Mouse (Mus musculus): ENCODE measurements at regions not wholly inside any gene's neighbourhood (a gene's known extent, or its start where the extent isn't known, plus 50 kb on each side); places are given as distances from the start of the nearest gene placed in this dataset.
"Not testable (repeated sequence)": the region's sequence is repeated elsewhere in the genome, so short reads cannot be mapped to it uniquely, and the experiment has no call there.

DNA sequence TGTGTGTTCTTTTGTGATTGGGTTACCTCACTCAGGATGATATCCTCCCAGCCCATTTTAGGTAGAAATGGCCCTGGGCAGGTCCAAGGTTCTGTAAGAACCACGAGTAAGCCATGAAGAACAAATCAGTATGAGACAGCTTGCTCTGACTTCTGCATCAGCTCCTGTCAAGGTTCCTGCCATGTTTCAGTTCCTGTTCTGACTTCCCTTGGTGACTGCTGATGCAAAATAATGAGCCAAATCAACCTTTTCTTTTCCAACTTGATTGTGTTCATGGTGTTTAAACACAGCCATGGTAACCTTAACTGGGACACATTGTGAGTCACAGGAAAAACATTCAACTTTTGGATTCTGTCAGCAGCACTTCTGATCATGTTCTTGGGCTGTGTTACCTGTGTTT lies 667.4 kb upstream of the Igfbp7 start:
- Histone ChIP-seq H3K4me1 (ENCODE audit: control insufficient read depth, insufficient read depth, low read length) (no peaks in the 10 kb centered on the region), H3K4me3 (replicated peaks; ENCODE audit: control insufficient read depth, low read depth, low read length) (no peak overlapping the region), H3K27ac (ENCODE audit: control insufficient read depth, insufficient read depth, low read depth, low read length, poor library complexity) (no peak overlapping the region)
- 23% methylated on average over 1 of the region's 1 CpGs for WGBS
- no peak for TF ChIP-seq CTCF (IDR thresholded peaks at IDR 0.05; ENCODE audit: control insufficient read depth, insufficient read depth, low read length)
- no peak for TF ChIP-seq POLR2A (IDR thresholded peaks at IDR 0.05; ENCODE audit: borderline replicate concordance, control insufficient read depth, low read depth, low read length)

DNA sequence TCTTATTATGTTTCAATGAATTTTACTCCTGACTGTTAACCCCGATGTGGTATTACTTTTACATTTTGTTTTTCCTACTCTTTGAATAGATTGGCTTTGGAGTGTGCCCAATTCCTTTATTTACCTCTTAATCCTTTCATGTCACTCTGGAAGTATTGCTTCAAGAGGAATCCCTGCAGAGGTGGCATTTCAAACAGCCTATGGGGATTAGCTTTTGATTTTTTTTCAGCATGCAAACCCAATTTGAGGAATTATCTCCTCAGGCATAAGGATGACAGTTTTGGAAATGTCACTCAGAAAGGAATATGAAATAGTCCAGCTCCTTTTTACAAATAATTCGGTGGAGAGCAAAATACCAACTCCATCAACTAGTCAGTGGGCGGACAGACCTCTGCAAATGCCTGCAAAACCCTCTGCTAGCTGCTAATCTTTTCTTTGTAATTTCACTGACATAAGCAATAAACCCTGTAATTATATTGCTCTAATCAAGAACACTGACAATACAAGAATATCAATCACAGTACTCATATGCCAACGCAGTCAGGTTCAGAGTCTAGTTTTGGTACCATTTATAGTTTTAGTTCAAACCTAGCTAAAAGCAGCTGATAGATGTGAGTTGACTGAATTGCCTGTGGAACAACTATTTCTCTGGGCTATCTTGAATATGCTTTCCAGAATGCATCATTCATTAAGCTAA lies 624.9 kb upstream of the Igfbp7 start:
- H3K27ac ChIP-seq (ENCODE audit: control insufficient read depth, insufficient read depth, low read depth, low read length, poor library complexity) = no peak overlapping the region
- H3K4me3 ChIP-seq (replicated peaks; ENCODE audit: control insufficient read depth, low read depth, low read length) = no peak overlapping the region
- no peaks in the 10 kb centered on the region for H3K4me1 ChIP-seq (ENCODE audit: control insufficient read depth, insufficient read depth, low read length)
- WGBS = 66% methylated on average over 4 of the region's 4 CpGs
- no peak for TF ChIP-seq POLR2A (IDR thresholded peaks at IDR 0.05; ENCODE audit: borderline replicate concordance, control insufficient read depth, low read depth, low read length)
- TF ChIP-seq CTCF (IDR thresholded peaks at IDR 0.05; ENCODE audit: control insufficient read depth, insufficient read depth, low read length) = no peak

DNA sequence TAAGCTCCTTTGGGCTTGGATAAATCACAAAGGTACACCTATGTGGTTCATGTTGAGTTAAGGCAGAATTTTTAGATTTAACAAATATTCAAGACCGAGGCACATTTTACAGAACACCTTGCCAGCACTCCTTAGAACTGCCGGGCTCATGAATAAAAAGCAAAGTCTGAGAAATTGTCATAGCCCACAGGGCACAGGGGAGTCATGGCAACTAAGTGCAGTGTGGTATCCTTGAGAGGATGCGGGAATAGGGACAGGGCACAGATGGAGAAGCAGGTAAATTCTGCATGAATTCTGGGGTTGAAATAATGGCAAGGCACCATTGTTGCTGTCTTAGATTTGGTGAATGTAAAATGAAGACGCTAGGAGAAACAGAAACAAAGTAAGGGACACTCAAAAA lies 609.7 kb upstream of the Igfbp7 start:
- TF ChIP-seq CTCF (IDR thresholded peaks at IDR 0.05; ENCODE audit: control insufficient read depth, insufficient read depth, low read length) (no peak), POLR2A (IDR thresholded peaks at IDR 0.05; ENCODE audit: borderline replicate concordance, control insufficient read depth, low read depth, low read length) (no peak)
- Histone ChIP-seq H3K4me3 (replicated peaks; ENCODE audit: control insufficient read depth, low read depth, low read length) (no peak overlapping the region), H3K4me1 (ENCODE audit: control insufficient read depth, insufficient read depth, low read length) (no peaks in the 10 kb centered on the region), H3K27ac (ENCODE audit: control insufficient read depth, insufficient read depth, low read depth, low read length, poor library complexity) (no peak overlapping the region)
- WGBS = 67% methylated on average over 4 of the region's 4 CpGs

DNA sequence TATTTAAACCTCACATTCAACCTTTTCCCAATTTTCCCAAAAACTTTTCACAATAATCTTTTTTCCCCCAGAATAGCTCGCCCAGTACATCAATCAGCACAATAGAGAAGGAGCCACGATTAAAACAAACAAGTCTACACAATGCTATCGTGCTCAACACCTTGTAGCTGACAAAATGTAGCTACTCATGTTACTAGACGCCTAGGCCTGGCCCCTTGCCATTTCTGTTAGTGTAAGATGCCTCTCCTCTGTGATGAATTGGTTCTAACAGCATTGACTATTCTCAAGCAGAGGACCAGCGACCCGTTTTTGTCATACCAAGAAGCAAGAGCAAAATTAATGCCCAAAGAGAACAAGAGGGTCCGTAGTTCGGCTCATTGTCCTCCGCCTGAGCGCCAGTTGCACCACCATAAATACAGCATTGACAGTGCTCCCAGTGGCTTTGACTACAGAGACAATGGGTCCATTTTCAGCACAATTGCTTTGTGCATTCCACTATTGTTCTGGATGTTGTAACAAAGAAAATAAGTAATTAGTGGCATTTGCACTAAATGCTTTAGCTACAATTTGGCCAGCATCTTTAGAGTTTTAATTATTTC lies 578.7 kb upstream of the Igfbp7 start:
- no peaks in the 10 kb centered on the region for H3K4me1 ChIP-seq (ENCODE audit: control insufficient read depth, insufficient read depth, low read length)
- TF ChIP-seq POLR2A (IDR thresholded peaks at IDR 0.05; ENCODE audit: borderline replicate concordance, control insufficient read depth, low read depth, low read length) (no peak), CTCF (IDR thresholded peaks at IDR 0.05; ENCODE audit: control insufficient read depth, insufficient read depth, low read length) (no peak)
- no peak overlapping the region for H3K27ac ChIP-seq (ENCODE audit: control insufficient read depth, insufficient read depth, low read depth, low read length, poor library complexity)
- 69% methylated on average over 10 of the region's 10 CpGs for WGBS
- H3K4me3 ChIP-seq (replicated peaks; ENCODE audit: control insufficient read depth, low read depth, low read length) = no peak overlapping the region

DNA sequence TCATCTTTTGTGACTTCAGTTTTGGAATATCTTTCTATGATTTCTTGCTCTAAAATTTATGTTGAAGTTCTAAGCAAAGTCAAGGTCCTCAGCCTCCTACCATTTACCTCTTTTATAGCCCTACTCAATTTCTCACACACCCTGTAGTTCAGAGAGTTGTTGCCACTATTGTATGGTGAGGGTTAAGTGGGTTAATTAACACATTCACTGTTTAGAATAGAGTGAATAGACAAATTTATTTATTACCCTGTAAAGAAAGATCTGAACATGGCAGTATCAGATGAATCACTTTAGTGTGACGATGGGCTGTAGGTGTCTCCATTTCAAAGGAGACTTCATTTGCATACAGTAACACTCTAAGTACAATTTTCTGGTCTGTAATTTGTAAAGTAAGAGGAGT lies 577.4 kb upstream of the Igfbp7 start:
- no peak overlapping the region for H3K4me3 ChIP-seq (replicated peaks; ENCODE audit: control insufficient read depth, low read depth, low read length)
- 86% methylated on average over 1 of the region's 1 CpGs for WGBS

DNA sequence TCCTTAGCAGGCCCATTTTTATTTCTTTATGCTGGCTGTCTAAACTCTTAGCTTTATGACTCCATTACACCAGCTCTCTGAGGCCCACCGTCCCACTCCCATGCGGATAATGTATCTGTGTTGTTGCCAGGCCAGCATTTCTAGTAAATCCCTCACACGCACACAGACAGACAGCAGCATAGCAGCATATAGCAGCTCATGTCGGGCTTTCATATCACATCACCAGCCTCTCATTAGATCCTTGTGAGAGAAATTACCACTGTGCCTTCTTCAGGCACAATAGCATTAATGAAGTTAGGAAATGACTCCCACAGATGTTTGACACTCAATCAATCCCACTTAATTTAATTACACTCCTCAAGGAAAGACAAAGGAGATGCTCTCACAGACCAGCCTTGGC lies 532.2 kb upstream of the Igfbp7 start:
- 82% methylated on average over 4 of the region's 4 CpGs for WGBS
- not testable (repeated sequence) for H3K4me1 ChIP-seq (ENCODE audit: control insufficient read depth, insufficient read depth, low read length); H3K4me3 ChIP-seq (replicated peaks; ENCODE audit: control insufficient read depth, low read depth, low read length); H3K27ac ChIP-seq (ENCODE audit: control insufficient read depth, insufficient read depth, low read depth, low read length, poor library complexity)

More for the DNA sequence above, 577.4 kb upstream of the Igfbp7 start:
- no peaks in the 10 kb centered on the region for H3K4me1 ChIP-seq (ENCODE audit: control insufficient read depth, insufficient read depth, low read length)
- no peak for TF ChIP-seq CTCF (IDR thresholded peaks at IDR 0.05; ENCODE audit: control insufficient read depth, insufficient read depth, low read length)
- TF ChIP-seq POLR2A (IDR thresholded peaks at IDR 0.05; ENCODE audit: borderline replicate concordance, control insufficient read depth, low read depth, low read length) = no peak
- no peak overlapping the region for H3K27ac ChIP-seq (ENCODE audit: control insufficient read depth, insufficient read depth, low read depth, low read length, poor library complexity)

DNA sequence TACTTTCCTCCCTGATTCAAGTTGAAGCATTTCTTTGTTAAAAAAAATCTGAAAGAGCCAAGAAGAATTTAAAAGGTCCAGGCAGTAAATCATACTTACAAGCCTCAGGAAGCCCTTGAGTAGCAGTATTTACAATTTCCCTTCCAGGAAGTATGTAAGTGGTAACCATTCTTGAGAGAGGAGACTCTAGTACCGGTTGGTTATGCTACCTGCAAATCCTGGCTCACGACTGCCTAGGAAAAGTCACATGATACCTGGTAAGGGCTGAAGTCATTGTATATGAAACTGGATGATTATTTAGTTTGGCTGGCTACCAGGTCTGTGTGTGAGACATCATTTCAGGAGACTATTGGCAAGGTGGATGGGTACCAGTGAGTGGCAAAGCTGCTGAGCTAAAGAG lies 524.0 kb upstream of the Igfbp7 start:
- 41% methylated on average over 2 of the region's 2 CpGs for WGBS

DNA sequence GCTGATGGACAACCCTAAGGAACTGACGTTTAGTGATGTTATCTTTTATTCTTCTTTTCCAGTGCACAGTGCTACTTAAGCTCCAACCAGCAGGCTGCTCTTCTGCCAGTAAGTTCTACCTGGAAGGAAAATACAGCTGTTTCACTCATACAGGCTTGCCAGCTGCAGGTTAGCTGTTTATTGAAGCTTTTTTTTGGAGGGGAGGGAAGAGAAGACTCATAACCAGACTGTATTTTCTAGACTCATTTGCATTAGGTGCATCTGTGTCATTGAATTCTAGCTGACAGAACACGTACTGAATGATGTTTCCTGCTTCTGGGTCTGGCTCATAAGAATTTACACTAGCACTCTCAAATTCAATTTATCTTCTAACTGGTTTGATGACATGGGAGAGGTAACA lies 513.3 kb upstream of the Igfbp7 start:
- no peak overlapping the region for H3K27ac ChIP-seq (ENCODE audit: control insufficient read depth, insufficient read depth, low read depth, low read length, poor library complexity)
- H3K4me3 ChIP-seq (replicated peaks; ENCODE audit: control insufficient read depth, low read depth, low read length) = no peak overlapping the region
- no peaks in the 10 kb centered on the region for H3K4me1 ChIP-seq (ENCODE audit: control insufficient read depth, insufficient read depth, low read length)
- 56% methylated on average over 2 of the region's 2 CpGs for WGBS
- TF ChIP-seq POLR2A (IDR thresholded peaks at IDR 0.05; ENCODE audit: borderline replicate concordance, control insufficient read depth, low read depth, low read length) (no peak), CTCF (IDR thresholded peaks at IDR 0.05; ENCODE audit: control insufficient read depth, insufficient read depth, low read length) (no peak)

More for the DNA sequence above, 524.0 kb upstream of the Igfbp7 start:
- no peak for TF ChIP-seq CTCF (IDR thresholded peaks at IDR 0.05; ENCODE audit: control insufficient read depth, insufficient read depth, low read length)
- no peak overlapping the region for H3K27ac ChIP-seq (ENCODE audit: control insufficient read depth, insufficient read depth, low read depth, low read length, poor library complexity)
- no peaks in the 10 kb centered on the region for H3K4me1 ChIP-seq (ENCODE audit: control insufficient read depth, insufficient read depth, low read length)
- H3K4me3 ChIP-seq (replicated peaks; ENCODE audit: control insufficient read depth, low read depth, low read length) = no peak overlapping the region

All from bone marrow, adult 2 months (tissue).